ENCODE assay signal across 21 mouse cellular contexts in the genomic region with DNA sequence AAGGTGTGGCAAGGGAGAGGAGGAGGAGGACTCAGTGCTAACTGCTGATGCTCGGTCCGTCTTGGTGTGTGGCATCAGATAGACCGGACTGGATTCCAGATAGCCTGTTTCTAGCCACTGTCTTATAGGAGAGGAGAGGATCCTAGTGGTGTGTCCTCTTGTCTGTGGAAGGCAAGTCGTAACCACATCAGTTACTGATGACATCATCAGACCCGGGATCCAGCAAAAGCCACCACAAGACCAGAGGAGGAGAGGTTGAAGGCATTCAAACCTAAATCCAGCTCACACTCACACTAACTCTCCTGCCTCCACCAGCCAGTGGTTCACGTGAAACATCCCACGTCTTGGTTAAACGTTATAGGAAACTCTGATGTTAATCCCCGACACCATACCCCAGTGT.
"Had no signal": no experiment of that assay in that cellular context is flagged by ENCODE, and none has a peak within 500 bp of the region (broad histone marks: within the 10 kb centered on the region; RNA-seq: fewer than 3 reads in every experiment).

No protein-coding gene starts in this region.

- H3K36me3 ChIP-seq: limb, embryonic 10.5 days; limb, embryonic 13.5 days; liver, embryonic 12.5 days; liver, embryonic 15.5 days; neural tube, embryonic 12.5 days; neural tube, embryonic 15.5 days; stomach, embryonic 15.5 days had no signal

- H3K4me2 ChIP-seq: limb, embryonic 13.5 days; liver, embryonic 12.5 days; liver, embryonic 15.5 days; midbrain, embryonic 11.5 days; neural tube, embryonic 12.5 days; neural tube, embryonic 15.5 days; stomach, embryonic 15.5 days had no signal

- H3K4me3 ChIP-seq: layer of hippocampus, adult 2 months; limb, embryonic 10.5 days; limb, embryonic 13.5 days; liver, embryonic 12.5 days; liver, embryonic 15.5 days; neural tube, embryonic 12.5 days; neural tube, embryonic 15.5 days; stomach, embryonic 15.5 days had no signal

- DNase-seq: kidney, postnatal 25 days; layer of hippocampus, adult 9-11 months; liver; lung, adult 2 months; lung, postnatal 14 days; lung, postnatal 4 days; midbrain, embryonic 14.5 days; right cerebral cortex, adult 18-20 months; right cerebral cortex, postnatal 14 days; spleen, adult 18-20 months; thymus, postnatal 36 days had no signal

- H3K27ac ChIP-seq: kidney, postnatal 0 days; layer of hippocampus, adult 2 months; limb, embryonic 10.5 days; limb, embryonic 13.5 days; liver, embryonic 12.5 days; liver, embryonic 15.5 days; neural tube, embryonic 12.5 days; neural tube, embryonic 15.5 days; stomach, embryonic 15.5 days had no signal

- H3K27me3 ChIP-seq: limb, embryonic 13.5 days; liver, embryonic 12.5 days; liver, embryonic 15.5 days; neural tube, embryonic 12.5 days; neural tube, embryonic 15.5 days; stomach, embryonic 15.5 days had no signal
